Mouse (Mus musculus) Patski (cell line): ENCODE data around the gene Crybg3. TPM values are rescaled to one million over a fixed set of nuclear protein-coding genes. Genes with fewer than 3 reads are reported as not detected.

Experiments
- ATAC-seq: fragments of 100-300 bp; one replicate; pipeline ENCODE4 v1.8.0; 2021
- CTCF ChIA-PET: fragments of 350-600 bp; sonication (Branson Sonifier 250); formaldehyde crosslinking; loops from one replicate; lab custom pipeline; 2022; ENCODE audit warnings: inconsistent platforms; lab: Charles Lee
- POLR2A ChIA-PET: fragments of 350-600 bp; sonication (Branson Sonifier 250); formaldehyde crosslinking; loops from one replicate; lab custom pipeline; 2022; ENCODE audit warnings: antibody characterized with exemption, inconsistent platforms; lab: Charles Lee
- DNase-seq: peaks from one replicate; pipeline ENCODE4 v3.0.0-alpha.2; 2011; ENCODE audit warnings: low read depth, low spot score
- H3K27me3 ChIP-seq: fragments of 371-371 bp; one replicate; pipeline ENCODE4 v1.5.1; 2021
- CTCF ChIP-seq: fragments of 100-300 bp; IDR thresholded peaks from one replicate; pipeline ENCODE4 v1.5.1; 2021
- in situ Hi-C: fragments of 300-500 bp; cut with MboI; formaldehyde crosslinking; loops from 3 replicates; pipeline ENCODE4 v1.11.1; 2018; ENCODE audit warnings: low pct_unique_long_range_greater_than_20kb, mixed read lengths
- polyA plus RNA-seq: library from polyadenylated mRNA; unstranded; gene quantifications from one replicate; pipeline ENCODE4 v1.2.3, GENCODE M21; 2021

Gene Crybg3
- polyA plus RNA-seq, 1 experiment from 2014 or later, result 3.5 TPM

DNA sequence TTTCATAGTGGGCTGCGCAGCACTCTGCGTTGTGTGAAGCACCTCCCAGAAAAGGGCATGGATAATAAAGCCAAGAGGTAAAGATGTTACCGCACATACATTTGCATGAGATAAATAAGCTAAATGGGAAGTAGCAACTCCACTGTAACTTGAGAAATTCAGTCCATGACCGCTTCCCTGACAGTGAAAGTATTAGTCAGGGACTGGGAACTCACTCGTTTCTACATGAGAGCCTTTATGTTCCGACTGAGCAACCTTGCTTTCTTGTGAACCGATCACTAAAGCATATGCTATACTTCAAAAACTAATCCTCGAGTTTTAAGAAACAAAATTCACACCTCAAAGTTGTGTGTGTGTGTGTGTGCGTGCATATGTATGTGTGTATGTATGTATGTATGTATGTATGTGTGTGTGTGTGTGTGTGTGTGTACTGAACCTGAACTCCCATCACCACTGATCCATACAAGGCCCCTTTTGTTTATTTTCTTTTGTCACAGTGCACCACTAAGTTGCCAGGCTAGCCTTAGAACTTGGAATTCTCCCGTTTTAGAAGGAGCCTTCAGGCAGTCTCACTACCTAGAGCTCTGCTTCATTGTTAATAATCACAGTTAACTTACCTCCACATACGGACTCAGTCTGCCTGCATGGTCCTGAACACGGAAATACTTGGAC lies 47.2 kb downstream of the Crybg3 start:
- no peak for DNase-seq
- in situ Hi-C loops, result no loop called here
- no peak for ATAC-seq

DNA sequence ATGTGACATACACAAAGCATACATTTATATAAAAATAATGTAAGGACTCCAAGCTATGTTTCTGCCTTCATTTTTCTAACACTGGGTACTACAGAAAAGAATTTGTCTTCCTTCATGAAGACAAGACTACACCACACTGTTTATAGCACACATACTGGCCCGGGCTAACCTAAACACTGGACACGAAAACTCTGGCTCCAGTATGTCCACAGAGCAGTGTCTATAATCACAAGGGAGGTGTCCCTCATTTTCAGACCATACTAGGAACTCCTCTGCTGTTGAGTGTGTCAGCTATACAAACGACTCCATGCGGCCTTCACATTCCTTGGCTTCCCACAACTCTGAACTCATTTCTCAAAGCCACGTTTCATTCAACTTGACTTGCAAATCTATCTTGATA lies 49.3 kb downstream of the Crybg3 start:
- DNase-seq (no peak), ATAC-seq (no peak)
- POLR2A ChIA-PET, result no interaction called here
- in situ Hi-C loops, result no loop called here
- TF ChIP-seq CTCF, result no peak
- H3K27me3 ChIP-seq, result no peaks in the 10 kb centered on the region
- CTCF ChIA-PET, result no interaction called here

More for the DNA sequence above, 47.2 kb downstream of the Crybg3 start:
- ChIA-PET POLR2A (no interaction called here), CTCF (interaction anchor here (1.1 kb wide), 1 partner anchor 11 kb away, joined by 3 read pairs; no protein-coding TSS in a partner anchor)
- H3K27me3 ChIP-seq, result no peaks in the 10 kb centered on the region
- TF ChIP-seq CTCF, result no peak

DNA sequence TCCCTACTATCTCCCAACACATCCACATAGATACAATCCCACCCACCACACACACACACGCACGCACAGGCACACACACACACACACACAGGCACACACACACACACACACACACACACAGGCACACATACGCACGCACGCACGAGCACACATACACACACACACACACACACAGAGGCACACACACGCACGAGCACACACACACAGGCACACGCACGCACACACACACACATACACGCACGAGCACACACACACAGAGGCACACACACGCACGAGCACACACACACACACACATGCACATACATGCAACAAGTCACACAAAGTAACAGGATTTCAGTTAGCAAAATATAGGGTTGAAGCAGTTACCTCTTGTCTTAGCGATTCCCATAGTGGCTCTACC lies 51.1 kb downstream of the Crybg3 start:
- no peak for DNase-seq
- no peak for ATAC-seq
- no peaks in the 10 kb centered on the region for H3K27me3 ChIP-seq
- TF ChIP-seq CTCF, result no peak
- ChIA-PET CTCF (no interaction called here), POLR2A (no interaction called here)
- in situ Hi-C loops, result no loop called here

DNA sequence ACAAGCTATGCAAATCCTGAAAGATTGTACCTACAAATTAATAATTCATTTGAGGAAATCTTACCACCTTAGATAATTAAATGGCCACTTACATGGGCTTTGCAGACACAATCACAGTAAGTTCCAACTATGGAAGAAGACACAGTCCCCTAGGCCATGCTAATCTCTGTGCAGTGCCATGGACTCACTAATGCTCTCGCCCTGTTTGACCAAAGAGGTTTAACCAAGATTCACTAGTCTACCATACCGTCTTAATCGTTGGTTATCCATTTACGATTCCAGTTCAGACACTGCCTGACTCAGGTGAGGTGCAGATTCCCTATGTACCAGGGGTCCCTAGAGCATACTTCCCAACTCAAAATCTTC lies 52.2 kb downstream of the Crybg3 start:
- POLR2A ChIA-PET, result no interaction called here
- ATAC-seq (peak; percentile 26), DNase-seq (no peak)
- no peaks in the 10 kb centered on the region for H3K27me3 ChIP-seq
- TF ChIP-seq CTCF, result no peak
- in situ Hi-C loops, result no loop called here
- CTCF ChIA-PET, result no interaction called here

DNA sequence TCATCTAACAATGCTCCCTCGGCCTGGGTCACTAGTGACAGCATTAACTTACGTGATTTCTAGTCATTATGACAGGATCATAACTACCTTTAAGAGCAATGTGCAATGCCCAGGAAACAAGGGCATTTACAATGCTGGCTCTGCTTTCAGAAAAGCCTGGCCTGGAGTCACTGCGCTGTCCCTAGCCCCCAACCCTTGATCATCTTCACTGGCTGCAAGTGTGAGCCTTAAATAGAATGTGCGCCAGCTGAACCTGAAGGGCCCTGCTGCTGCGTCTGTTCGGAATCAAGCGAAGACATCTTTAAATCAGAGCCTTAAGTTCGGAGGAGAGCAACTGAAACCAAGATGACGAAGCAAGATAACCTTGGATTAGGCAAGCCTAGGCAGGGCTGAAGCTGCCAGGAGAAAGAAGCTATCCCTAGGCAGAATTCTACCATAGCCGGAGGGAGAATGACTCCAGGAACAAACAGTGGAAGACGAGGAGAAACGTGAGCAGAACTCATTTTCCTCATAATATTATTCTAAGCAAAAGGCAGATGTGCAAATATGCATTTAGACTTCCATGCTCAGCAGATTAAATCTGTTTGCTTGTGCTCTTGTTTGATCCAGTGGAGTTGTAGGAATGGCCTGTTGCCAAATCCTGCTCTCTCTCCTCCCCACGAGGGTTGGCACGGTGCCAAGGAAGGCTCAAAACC lies 52.7 kb downstream of the Crybg3 start:
- DNase-seq, result peak; percentile 38
- in situ Hi-C loops, result no loop called here
- ATAC-seq, result peak; percentile 44
- POLR2A ChIA-PET, result no interaction called here
- no peak for TF ChIP-seq CTCF
- no peaks in the 10 kb centered on the region for H3K27me3 ChIP-seq
- CTCF ChIA-PET, result no interaction called here

DNA sequence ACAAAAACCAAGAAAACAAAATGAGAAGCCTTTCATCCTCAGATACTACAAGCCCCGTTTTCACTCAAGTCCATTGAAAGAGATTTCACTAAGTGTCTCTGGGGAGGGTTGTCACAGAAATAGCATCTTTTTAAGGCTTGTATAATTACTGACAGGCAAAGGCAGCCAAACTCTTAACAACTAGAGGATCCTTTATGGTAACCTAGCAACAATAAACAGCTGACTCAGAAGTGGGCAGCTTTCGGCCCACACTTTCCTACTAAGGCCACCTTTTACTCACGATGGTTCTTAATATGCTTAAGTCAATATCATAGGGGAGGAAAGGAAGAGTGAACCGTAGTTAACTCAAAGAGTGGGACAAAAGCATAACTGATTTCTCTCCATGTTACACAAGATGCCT lies 53.3 kb downstream of the Crybg3 start:
- POLR2A ChIA-PET, result no interaction called here
- DNase-seq, result no peak

DNA sequence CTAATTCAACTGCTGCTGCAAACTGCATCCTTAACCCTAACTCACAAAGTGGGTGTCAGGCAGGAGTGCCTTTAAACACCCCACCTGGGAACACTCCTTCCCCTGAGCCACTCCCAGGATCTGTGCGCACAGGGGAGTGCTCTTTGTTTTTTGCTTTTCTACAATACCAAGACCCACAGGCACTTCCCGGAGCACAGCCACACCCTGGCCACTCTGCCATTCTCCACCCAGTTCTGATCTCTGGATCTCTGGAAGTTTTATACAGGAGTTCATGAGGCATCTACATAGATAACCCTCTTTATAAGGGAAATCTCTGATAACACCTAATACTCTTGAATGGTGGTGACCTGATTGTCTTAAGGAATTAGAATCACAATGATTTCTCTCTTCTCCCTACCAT lies 55.4 kb downstream of the Crybg3 start:
- ATAC-seq (no peak), DNase-seq (no peak)
- TF ChIP-seq CTCF, result no peak
- in situ Hi-C loops, result no loop called here
- POLR2A ChIA-PET, result no interaction called here
- H3K27me3 ChIP-seq, result no peaks in the 10 kb centered on the region
- CTCF ChIA-PET, result no interaction called here

More for the DNA sequence above, 53.3 kb downstream of the Crybg3 start:
- in situ Hi-C loops, result no loop called here
- ATAC-seq, result no peak
- CTCF ChIA-PET, result no interaction called here
- no peaks in the 10 kb centered on the region for H3K27me3 ChIP-seq
- no peak for TF ChIP-seq CTCF

DNA sequence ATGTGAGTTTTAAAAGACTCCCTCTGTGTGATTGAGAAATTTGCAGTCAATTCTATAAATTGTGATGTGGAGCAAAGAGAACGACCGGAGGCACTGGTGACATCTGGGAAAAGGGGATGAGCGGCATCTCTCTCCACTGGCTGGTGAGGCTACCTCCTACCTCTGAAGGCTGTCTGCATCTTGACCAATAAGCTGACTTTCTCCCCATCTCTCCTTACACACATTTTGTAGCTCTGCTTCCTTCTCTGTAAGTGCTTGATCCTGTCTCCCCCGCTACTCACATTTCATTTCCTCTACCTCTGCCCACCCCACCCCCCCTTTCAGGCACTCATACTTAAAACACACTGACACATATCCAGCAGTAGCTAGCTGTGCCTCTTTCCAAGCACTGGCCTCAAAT lies 59.4 kb downstream of the Crybg3 start:
- ATAC-seq (no peak), DNase-seq (no peak)
- no peaks in the 10 kb centered on the region for H3K27me3 ChIP-seq
- no peak for TF ChIP-seq CTCF
- ChIA-PET POLR2A (interaction anchor here (0.5 kb wide), 1 partner anchor 25 kb away, joined by 3 read pairs; no protein-coding TSS in a partner anchor), CTCF (no interaction called here)
- in situ Hi-C loops, result no loop called here

DNA sequence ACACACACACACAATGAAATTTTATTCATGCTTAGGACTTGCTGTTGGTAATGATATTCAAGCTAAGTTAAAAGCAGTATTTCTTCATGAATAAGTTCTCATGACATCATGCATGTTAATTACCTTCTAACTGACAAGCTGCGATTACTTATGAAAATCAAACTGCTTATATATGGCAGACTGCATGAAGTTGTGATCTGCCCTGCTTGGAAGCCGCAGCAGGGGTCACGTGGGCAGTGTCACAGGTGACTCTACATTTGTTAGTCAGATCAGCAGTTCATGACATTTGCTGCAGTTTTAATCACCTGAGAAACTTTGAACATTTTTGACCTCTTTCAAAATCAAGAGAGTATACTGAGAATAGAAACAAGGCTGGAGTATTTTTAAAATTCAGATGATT lies 59.8 kb downstream of the Crybg3 start:
- in situ Hi-C loops, result no loop called here
- DNase-seq (no peak), ATAC-seq (no peak)
- ChIA-PET POLR2A (no interaction called here), CTCF (no interaction called here)
- H3K27me3 ChIP-seq, result no peaks in the 10 kb centered on the region
- TF ChIP-seq CTCF, result no peak

DNA sequence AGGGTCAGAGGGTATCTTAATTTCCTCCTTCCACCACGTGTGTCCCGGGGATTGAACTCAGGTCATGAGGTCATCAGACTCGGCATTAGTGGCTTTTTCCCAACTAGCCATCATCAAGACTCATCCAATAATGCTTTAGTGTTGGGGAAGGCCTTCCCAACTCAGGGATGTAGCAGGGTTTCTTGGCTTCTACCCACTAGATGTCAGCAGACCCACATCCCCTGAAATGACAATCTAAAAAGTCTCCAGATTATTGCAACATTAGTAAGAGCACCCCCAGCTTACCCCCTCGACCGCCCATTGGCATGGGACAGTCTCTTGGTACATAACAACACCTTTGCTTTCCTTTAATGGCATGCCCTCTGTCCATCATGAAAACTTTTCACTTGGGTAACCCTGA lies 65.1 kb downstream of the Crybg3 start:
- ATAC-seq, result no peak
- POLR2A ChIA-PET, result no interaction called here
- DNase-seq, result no peak
- in situ Hi-C loops, result no loop called here
- peak; percentile 39 for TF ChIP-seq CTCF
- CTCF ChIA-PET, result no interaction called here
- no peaks in the 10 kb centered on the region for H3K27me3 ChIP-seq

DNA sequence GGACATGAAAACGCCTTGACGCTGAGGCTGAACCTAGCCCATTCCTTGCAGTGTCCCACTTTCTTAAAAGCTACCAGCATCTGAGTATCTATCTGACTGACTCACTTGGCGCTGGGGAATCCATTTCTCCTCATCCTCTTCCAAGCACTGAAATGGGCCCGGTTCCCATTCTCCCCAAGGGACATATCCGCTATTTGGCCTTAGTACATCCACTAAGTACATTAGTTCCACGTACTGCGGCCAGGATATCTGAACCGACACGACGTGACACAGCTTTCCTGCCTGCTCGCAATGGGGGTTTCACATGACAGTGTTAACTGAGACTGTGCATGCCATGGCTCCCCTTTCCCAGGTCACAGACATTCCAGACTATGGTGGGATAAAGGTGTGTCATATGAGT lies 66.4 kb downstream of the Crybg3 start:
- DNase-seq (no peak), ATAC-seq (no peak)
- ChIA-PET POLR2A (no interaction called here), CTCF (interaction anchor here (1.3 kb wide), 1 partner anchor 9 kb away, joined by 4 read pairs; no protein-coding TSS in a partner anchor)
- no peak for TF ChIP-seq CTCF
- in situ Hi-C loops, result no loop called here
- H3K27me3 ChIP-seq, result no peaks in the 10 kb centered on the region
